Mouse (Mus musculus): ENCODE measurements around the gene Fmnl2. TPM values are rescaled to one million over a fixed set of nuclear protein-coding genes. Genes with fewer than 3 reads are reported as not detected.

The Fmnl2 gene
- polyA plus RNA-seq, 1 experiment from 2014 or later: 3.5 TPM

DNA sequence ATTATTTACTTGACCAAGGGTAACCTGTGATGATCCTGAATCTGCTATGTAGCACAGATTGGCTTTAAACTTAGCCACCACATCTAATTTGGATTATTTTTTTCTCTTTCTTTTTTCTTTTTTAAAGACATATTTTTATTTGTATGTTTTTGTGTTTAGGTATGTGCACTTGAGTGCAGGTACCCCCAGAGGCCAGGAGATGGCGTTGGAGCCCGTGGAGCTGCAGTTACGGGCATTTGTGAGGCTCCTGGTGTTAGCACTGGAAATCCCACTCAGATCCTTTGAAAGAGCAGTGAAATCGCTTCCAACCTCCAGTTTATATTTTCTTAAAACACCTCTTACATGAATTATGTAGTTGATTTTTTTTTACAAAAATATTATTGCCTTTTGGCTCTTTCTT is 91.9 kb downstream of the Fmnl2 start:
- WGBS: 93% methylated on average over 4 of the region's 4 CpGs
- Histone ChIP-seq H3K4me1 (ENCODE audit: insufficient read depth, low read depth, low read length) (no peaks in the 10 kb centered on the region), H3K4me3 (ENCODE audit: low read depth, low read length) (no peak overlapping the region), H3K27me3 (replicated peaks; ENCODE audit: insufficient read depth, low read length) (no peaks in the 10 kb centered on the region), H3K9me3 (ENCODE audit: low read length) (0 out of 2 replicates have a peak, but pooled peaks cover under 1% of the 10 kb centered on the region), H3K27ac (ENCODE audit: low read length) (no peak overlapping the region), H3K4me2 (replicated peaks; ENCODE audit: low read depth, low read length) (no peak overlapping the region), H3K36me3 (ENCODE audit: insufficient read depth, low read length) (no peaks in the 10 kb centered on the region), H3K9ac (replicated peaks; ENCODE audit: low read depth) (no peak overlapping the region)
- ATAC-seq (no peak), DNase-seq (ENCODE audit: low spot score) (no peak)
- TF ChIP-seq EP300 (IDR thresholded peaks at IDR 0.05) (no peak), CTCF (IDR thresholded peaks at IDR 0.05) (no peak)

DNA sequence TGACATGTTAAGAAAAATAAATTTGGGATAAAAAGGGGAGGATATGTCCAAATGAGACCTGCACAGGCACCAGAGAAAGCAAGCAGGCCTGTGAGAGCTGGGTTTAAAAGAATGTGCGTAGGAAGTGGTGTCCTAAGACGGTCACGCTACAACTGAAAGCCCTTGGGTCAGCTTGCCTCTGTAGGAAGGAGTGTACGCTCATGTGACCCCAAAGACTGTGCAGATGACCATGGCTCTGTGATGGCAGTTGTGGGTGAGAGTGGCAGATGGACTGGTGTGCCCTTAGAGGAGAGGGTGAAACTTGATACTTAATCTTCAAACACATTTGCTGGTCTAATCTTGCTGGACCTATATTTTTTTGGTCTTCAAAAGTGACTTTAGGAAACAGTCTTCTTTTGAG is 92.6 kb downstream of the Fmnl2 start:
- 75% methylated on average over 4 of the region's 4 CpGs for WGBS
- DNase-seq (ENCODE audit: low spot score) (no peak), ATAC-seq (no peak)
- no peaks in the 10 kb centered on the region for H3K4me1 ChIP-seq (ENCODE audit: insufficient read depth, low read depth, low read length)
- no peak overlapping the region for H3K4me2 ChIP-seq (replicated peaks; ENCODE audit: low read depth, low read length)
- H3K27me3 ChIP-seq (replicated peaks; ENCODE audit: insufficient read depth, low read length): no peaks in the 10 kb centered on the region
- TF ChIP-seq EP300 (IDR thresholded peaks at IDR 0.05) (no peak), CTCF (IDR thresholded peaks at IDR 0.05) (no peak)
- H3K4me3 ChIP-seq (ENCODE audit: low read depth, low read length): no peak overlapping the region
- H3K9me3 ChIP-seq (ENCODE audit: low read length): 0 out of 2 replicates have a peak, but pooled peaks cover 5% of the 10 kb centered on the region
- H3K9ac ChIP-seq (replicated peaks; ENCODE audit: low read depth): no peak overlapping the region
- H3K36me3 ChIP-seq (ENCODE audit: insufficient read depth, low read length): no peaks in the 10 kb centered on the region
- H3K27ac ChIP-seq (ENCODE audit: low read length): no peak overlapping the region

DNA sequence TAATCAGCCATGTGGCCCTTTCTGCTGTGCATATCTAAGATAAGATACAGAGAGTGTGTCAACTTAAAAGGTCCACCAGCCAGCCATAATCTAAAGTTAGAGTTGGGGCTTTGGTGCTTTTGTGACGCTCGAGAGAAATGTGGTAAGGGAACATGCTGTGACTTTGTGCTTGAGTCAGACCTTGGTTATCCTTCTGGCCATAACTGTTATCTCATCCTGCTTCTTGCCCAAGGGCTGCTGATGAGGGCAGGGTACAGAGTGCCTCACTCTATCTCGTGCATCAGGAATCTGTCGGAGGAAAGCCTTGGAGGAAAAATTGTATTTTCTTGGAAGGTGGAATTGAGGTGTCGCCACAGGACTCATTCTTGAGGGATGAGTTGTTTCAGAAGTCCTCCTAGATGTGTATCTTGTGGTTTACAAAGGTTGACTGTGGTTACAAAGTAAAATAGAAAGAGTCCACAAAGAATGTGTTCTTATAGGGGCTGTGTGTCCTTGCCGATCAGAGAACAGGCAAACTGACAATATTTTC is 94.6 kb downstream of the Fmnl2 start:
- Histone ChIP-seq H3K4me1 (ENCODE audit: insufficient read depth, low read depth, low read length) (no peaks in the 10 kb centered on the region), H3K9ac (replicated peaks; ENCODE audit: low read depth) (no peak overlapping the region), H3K9me3 (ENCODE audit: low read length) (0 out of 2 replicates have a peak, but pooled peaks cover 5% of the 10 kb centered on the region), H3K36me3 (ENCODE audit: insufficient read depth, low read length) (no peaks in the 10 kb centered on the region), H3K4me2 (replicated peaks; ENCODE audit: low read depth, low read length) (no peak overlapping the region), H3K4me3 (ENCODE audit: low read depth, low read length) (no peak overlapping the region), H3K27me3 (replicated peaks; ENCODE audit: insufficient read depth, low read length) (no peaks in the 10 kb centered on the region), H3K27ac (ENCODE audit: low read length) (no peak overlapping the region)
- DNase-seq (ENCODE audit: low spot score): no peak
- TF ChIP-seq EP300 (IDR thresholded peaks at IDR 0.05): no peak
- TF ChIP-seq CTCF (IDR thresholded peaks at IDR 0.05): no peak
- 64% methylated on average over 6 of the region's 6 CpGs for WGBS
- ATAC-seq: no peak

DNA sequence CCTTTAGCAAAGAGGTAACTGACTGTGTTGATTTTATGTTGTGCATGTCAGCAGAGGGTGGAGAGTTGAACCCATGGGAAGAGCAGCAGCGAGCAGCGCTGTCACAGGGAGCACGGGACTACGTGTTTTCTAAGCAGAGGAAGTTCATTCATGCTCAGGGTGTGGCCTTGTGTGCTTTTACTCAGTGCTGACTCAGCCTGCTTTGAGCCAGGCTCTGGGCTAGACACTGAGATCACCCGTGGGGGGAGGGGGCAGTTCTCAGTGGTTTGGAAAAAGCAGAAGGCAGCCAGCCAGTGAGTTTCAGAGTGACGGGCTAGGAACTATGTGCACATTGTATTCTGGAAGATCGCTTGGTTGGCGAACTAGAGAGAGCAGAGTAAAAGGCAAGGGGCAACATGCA is 97.4 kb downstream of the Fmnl2 start:
- peaks cover 5% of the 10 kb centered on the region; the same call in 1 of the 2 replicates for H3K4me1 ChIP-seq (ENCODE audit: insufficient read depth, low read depth, low read length)
- ATAC-seq (peak; percentile 90), DNase-seq (ENCODE audit: low spot score) (peak; percentile 78)
- 0 out of 2 replicates have a peak, but pooled peaks cover 5% of the 10 kb centered on the region for H3K9me3 ChIP-seq (ENCODE audit: low read length)
- H3K36me3 ChIP-seq (ENCODE audit: insufficient read depth, low read length): no peaks in the 10 kb centered on the region
- 56% methylated on average over 8 of the region's 8 CpGs for WGBS
- TF ChIP-seq CTCF (IDR thresholded peaks at IDR 0.05) (no peak), EP300 (IDR thresholded peaks at IDR 0.05) (peak; percentile 28; the same call in 1 of the 2 replicates)
- H3K4me2 ChIP-seq (replicated peaks; ENCODE audit: low read depth, low read length): no peak overlapping the region
- no peaks in the 10 kb centered on the region for H3K27me3 ChIP-seq (replicated peaks; ENCODE audit: insufficient read depth, low read length)
- no peak overlapping the region for H3K9ac ChIP-seq (replicated peaks; ENCODE audit: low read depth)
- H3K4me3 ChIP-seq (ENCODE audit: low read depth, low read length): no peak overlapping the region
- no peak overlapping the region for H3K27ac ChIP-seq (ENCODE audit: low read length)

DNA sequence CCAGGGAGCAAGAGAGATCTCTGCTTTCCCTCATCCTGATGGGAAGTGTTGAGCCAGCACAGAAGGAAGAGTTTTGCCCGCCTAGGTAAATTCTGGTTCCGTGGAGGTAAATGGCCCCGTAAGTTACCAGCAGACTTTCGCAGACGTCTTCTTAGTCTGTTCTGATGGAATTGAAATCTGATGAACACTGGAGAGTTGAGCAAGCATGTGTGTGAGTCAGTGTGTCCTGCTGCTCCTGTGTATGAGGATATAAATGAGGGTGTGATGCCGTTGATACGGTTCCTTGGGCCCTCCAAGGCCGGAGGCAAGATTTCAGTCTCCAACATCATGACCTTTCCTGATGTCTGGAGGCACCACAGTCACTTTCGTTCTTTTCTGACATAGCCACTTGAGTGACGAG is 98.2 kb downstream of the Fmnl2 start:
- Histone ChIP-seq H3K27me3 (replicated peaks; ENCODE audit: insufficient read depth, low read length) (no peaks in the 10 kb centered on the region), H3K9ac (replicated peaks; ENCODE audit: low read depth) (no peak overlapping the region), H3K36me3 (ENCODE audit: insufficient read depth, low read length) (no peaks in the 10 kb centered on the region), H3K27ac (ENCODE audit: low read length) (no peak overlapping the region), H3K4me1 (ENCODE audit: insufficient read depth, low read depth, low read length) (peaks cover 5% of the 10 kb centered on the region; the same call in 1 of the 2 replicates), H3K4me3 (ENCODE audit: low read depth, low read length) (no peak overlapping the region), H3K4me2 (replicated peaks; ENCODE audit: low read depth, low read length) (no peak overlapping the region), H3K9me3 (ENCODE audit: low read length) (0 out of 2 replicates have a peak, but pooled peaks cover 5% of the 10 kb centered on the region)
- ATAC-seq (no peak), DNase-seq (ENCODE audit: low spot score) (no peak)
- no peak for TF ChIP-seq CTCF (IDR thresholded peaks at IDR 0.05)
- TF ChIP-seq EP300 (IDR thresholded peaks at IDR 0.05): no peak
- 88% methylated on average over 10 of the region's 10 CpGs for WGBS

DNA sequence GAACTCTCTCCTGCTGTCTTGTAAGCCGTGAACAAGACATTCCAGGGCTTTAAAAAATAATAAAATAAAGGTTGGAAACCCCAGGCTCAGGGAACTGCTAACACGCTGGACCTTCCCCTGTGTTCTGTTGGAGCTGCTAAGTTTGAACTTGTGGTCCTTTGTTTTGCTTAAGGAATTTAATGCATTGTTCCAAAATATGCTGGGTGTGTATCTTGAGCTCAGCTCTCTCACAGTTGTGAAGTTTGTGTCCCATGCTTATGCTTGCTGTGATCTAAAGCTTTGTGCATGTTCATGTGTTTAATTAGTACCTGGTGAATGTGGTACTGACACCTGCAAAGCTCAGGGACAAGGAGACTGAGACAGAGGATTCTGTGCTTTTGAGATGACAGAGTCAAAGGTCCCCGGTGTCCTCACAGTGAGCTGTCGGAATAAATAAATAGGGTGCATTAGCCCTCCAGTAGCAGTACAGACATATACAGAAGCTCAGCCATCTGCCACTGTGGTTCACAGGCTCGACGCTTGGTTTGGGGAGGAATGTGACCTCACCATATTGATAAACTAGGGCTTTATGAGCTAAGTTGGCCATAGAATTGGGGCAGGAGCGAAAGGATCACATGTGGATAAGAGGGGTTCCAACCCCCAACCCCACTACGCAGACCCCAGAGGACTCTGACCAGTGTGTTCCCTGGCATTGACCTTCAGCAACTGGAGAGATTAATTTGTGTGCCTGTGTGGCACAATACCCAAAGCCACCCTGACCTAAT is 100.3 kb downstream of the Fmnl2 start:
- Histone ChIP-seq H3K9me3 (ENCODE audit: low read length) (0 out of 2 replicates have a peak, but pooled peaks cover 5% of the 10 kb centered on the region), H3K9ac (replicated peaks; ENCODE audit: low read depth) (no peak overlapping the region), H3K4me2 (replicated peaks; ENCODE audit: low read depth, low read length) (no peak overlapping the region), H3K4me3 (ENCODE audit: low read depth, low read length) (no peak overlapping the region), H3K27ac (ENCODE audit: low read length) (no peak overlapping the region), H3K27me3 (replicated peaks; ENCODE audit: insufficient read depth, low read length) (no peaks in the 10 kb centered on the region), H3K4me1 (ENCODE audit: insufficient read depth, low read depth, low read length) (peaks cover 5% of the 10 kb centered on the region; the same call in 1 of the 2 replicates), H3K36me3 (ENCODE audit: insufficient read depth, low read length) (no peaks in the 10 kb centered on the region)
- no peak for DNase-seq (ENCODE audit: low spot score)
- TF ChIP-seq EP300 (IDR thresholded peaks at IDR 0.05): no peak
- TF ChIP-seq CTCF (IDR thresholded peaks at IDR 0.05): no peak
- ATAC-seq: no peak
- WGBS: 61% methylated on average over 8 of the region's 8 CpGs
